Mouse (Mus musculus): ENCODE results near the gene Icmt. TPM values are rescaled to one million over a fixed set of nuclear protein-coding genes. Genes with fewer than 3 reads are reported as not detected.

The Icmt gene
- total and polyA plus RNA-seq, 3 experiments = 30.4 to 50.8 TPM; not detected in 1

- Histone ChIP-seq H3K9ac (ENCODE audit: control insufficient read depth, low read depth, low read length, poor library complexity, severe bottlenecking) (no peak overlapping the region), H3K27me3 (ENCODE audit: control insufficient read depth in 1 of 2, insufficient read depth in 2 of 2, low read length in 2 of 2) (no peaks in the 10 kb centered on the region), H3K4me1 (ENCODE audit: control insufficient read depth in 1 of 2, insufficient read depth in 2 of 2, low read length in 2 of 2) (no peaks in the 10 kb centered on the region), H3K79me2 (ENCODE audit: control insufficient read depth, insufficient read depth, low read length, poor library complexity) (no peaks in the 10 kb centered on the region), H3K36me3 (ENCODE audit: control insufficient read depth in 1 of 2, insufficient read depth in 2 of 2, low read length in 2 of 2) (no peaks in the 10 kb centered on the region), H3K9me3 (replicated peaks; ENCODE audit: insufficient read depth, low read length) (no peaks in the 10 kb centered on the region), H3K27ac (ENCODE audit: control insufficient read depth, low read depth, low read length) (no peak overlapping the region), H3K4me3 (ENCODE audit: control insufficient read depth in 1 of 2, insufficient read depth in 1 of 2, low read depth in 2 of 2, low read length in 2 of 2) (no peak overlapping the region)
- no peak for DNase-seq (ENCODE audit: low read depth, low spot score)
- TF ChIP-seq MEF2A (IDR thresholded peaks at IDR 0.05; ENCODE audit: extremely low read depth, insufficient replicate concordance, low read depth, low read length, poor library complexity, severe bottlenecking) (no peak), CHD1 (IDR thresholded peaks at IDR 0.05; ENCODE audit: low read depth, low read length) (no peak)
Measured at GRCm38 (mm10) chr4:152266236-152266895, 30.7 kb upstream of the Icmt start.

- Histone ChIP-seq H3K4me1 (ENCODE audit: control insufficient read depth in 1 of 2, insufficient read depth in 2 of 2, low read length in 2 of 2) (no peaks in the 10 kb centered on the region), H3K79me2 (ENCODE audit: control insufficient read depth, insufficient read depth, low read length, poor library complexity) (no peaks in the 10 kb centered on the region), H3K9me3 (replicated peaks; ENCODE audit: insufficient read depth, low read length) (no peaks in the 10 kb centered on the region), H3K36me3 (ENCODE audit: control insufficient read depth in 1 of 2, insufficient read depth in 2 of 2, low read length in 2 of 2) (no peaks in the 10 kb centered on the region), H3K27me3 (ENCODE audit: control insufficient read depth in 1 of 2, insufficient read depth in 2 of 2, low read length in 2 of 2) (no peaks in the 10 kb centered on the region), H3K9ac (ENCODE audit: control insufficient read depth, low read depth, low read length, poor library complexity, severe bottlenecking) (no peak overlapping the region), H3K4me3 (ENCODE audit: control insufficient read depth in 1 of 2, insufficient read depth in 1 of 2, low read depth in 2 of 2, low read length in 2 of 2) (no peak overlapping the region), H3K27ac (ENCODE audit: control insufficient read depth, low read depth, low read length) (no peak overlapping the region)
- TF ChIP-seq ZKSCAN1 (IDR thresholded peaks at IDR 0.05; ENCODE audit: low read depth, low read length) = no peak
- no peak for TF ChIP-seq HCFC1 (IDR thresholded peaks at IDR 0.05; ENCODE audit: low read depth, low read length)
- no peak for TF ChIP-seq RCOR1 (IDR thresholded peaks at IDR 0.05; ENCODE audit: low read depth, low read length)
- no peak for TF ChIP-seq GABPA (IDR thresholded peaks at IDR 0.05; ENCODE audit: low read depth, low read length)
- TF ChIP-seq ETS1 (IDR thresholded peaks at IDR 0.05; ENCODE audit: low read depth, low read length) = no peak
- no peak for TF ChIP-seq NELFE (IDR thresholded peaks at IDR 0.05; ENCODE audit: low read depth, low read length)
- TF ChIP-seq TCF12 (IDR thresholded peaks at IDR 0.05; ENCODE audit: low read depth, low read length) = no peak
- no peak for TF ChIP-seq RAD21 (IDR thresholded peaks at IDR 0.05; ENCODE audit: low read depth, low read length)
- TF ChIP-seq TBP (IDR thresholded peaks at IDR 0.05; ENCODE audit: low read depth, low read length) = no peak
- TF ChIP-seq ZC3H11A (IDR thresholded peaks at IDR 0.05; ENCODE audit: low read depth, low read length) = no peak
- no peak for TF ChIP-seq CTCF (IDR thresholded peaks at IDR 0.05 in 2 of 3, conservative IDR thresholded peaks at IDR 0.05 in 1 of 3; ENCODE audit: control insufficient read depth in 1 of 3, insufficient read depth in 1 of 3, low read depth in 2 of 3, low read length in 3 of 3, poor library complexity in 1 of 3, severe bottlenecking in 1 of 3)
- DNase-seq (ENCODE audit: low read depth, low spot score) = no peak
Measured at GRCm38 (mm10) chr4:152267748-152268369, 29.2 kb upstream of the Icmt start.

- no peaks in the 10 kb centered on the region for H3K9me3 ChIP-seq (replicated peaks; ENCODE audit: insufficient read depth, low read length)
- H3K4me3 ChIP-seq (ENCODE audit: control insufficient read depth in 1 of 2, insufficient read depth in 1 of 2, low read depth in 2 of 2, low read length in 2 of 2) = no peak overlapping the region
- DNase-seq (ENCODE audit: low read depth, low spot score) = no peak
- no peaks in the 10 kb centered on the region for H3K27me3 ChIP-seq (ENCODE audit: control insufficient read depth in 1 of 2, insufficient read depth in 2 of 2, low read length in 2 of 2)
- no peaks in the 10 kb centered on the region for H3K36me3 ChIP-seq (ENCODE audit: control insufficient read depth in 1 of 2, insufficient read depth in 2 of 2, low read length in 2 of 2)
- H3K79me2 ChIP-seq (ENCODE audit: control insufficient read depth, insufficient read depth, low read length, poor library complexity) = no peaks in the 10 kb centered on the region
- TF ChIP-seq ZMIZ1 (IDR thresholded peaks at IDR 0.05; ENCODE audit: low read depth, low read length) (no peak), RCOR1 (IDR thresholded peaks at IDR 0.05; ENCODE audit: low read depth, low read length) (no peak), E2F4 (IDR thresholded peaks at IDR 0.05; ENCODE audit: borderline replicate concordance, low read depth, low read length) (no peak)
- no peak overlapping the region for H3K9ac ChIP-seq (ENCODE audit: control insufficient read depth, low read depth, low read length, poor library complexity, severe bottlenecking)
- no peak overlapping the region for H3K27ac ChIP-seq (ENCODE audit: control insufficient read depth, low read depth, low read length)
- no peaks in the 10 kb centered on the region for H3K4me1 ChIP-seq (ENCODE audit: control insufficient read depth in 1 of 2, insufficient read depth in 2 of 2, low read length in 2 of 2)
Measured at GRCm38 (mm10) chr4:152269967-152270366, 27.1 kb upstream of the Icmt start.

Measured in MEL (cell line).